Mouse (Mus musculus) induced T-regulatory cell, adult 2 months (primary cell): ENCODE results near the gene Actn3.

Source experiments
- DNase-seq: peaks from one replicate; pipeline ENCODE4 v3.0.0-alpha.2; 2012; ENCODE audit warnings: low read depth

Gene Actn3

GRCm38 (mm10) chr19:4859081-4859480 lies 18.6 kb downstream of the Actn3 start:
- DNase-seq = no peak

- no peak for DNase-seq
These were observed 21.8 kb downstream of the Actn3 start for GRCm38 (mm10) chr19:4855951-4856350.

GRCm38 (mm10) chr19:4855470-4855820 lies 22.3 kb downstream of the Actn3 start:
- no peak for DNase-seq

DNA sequence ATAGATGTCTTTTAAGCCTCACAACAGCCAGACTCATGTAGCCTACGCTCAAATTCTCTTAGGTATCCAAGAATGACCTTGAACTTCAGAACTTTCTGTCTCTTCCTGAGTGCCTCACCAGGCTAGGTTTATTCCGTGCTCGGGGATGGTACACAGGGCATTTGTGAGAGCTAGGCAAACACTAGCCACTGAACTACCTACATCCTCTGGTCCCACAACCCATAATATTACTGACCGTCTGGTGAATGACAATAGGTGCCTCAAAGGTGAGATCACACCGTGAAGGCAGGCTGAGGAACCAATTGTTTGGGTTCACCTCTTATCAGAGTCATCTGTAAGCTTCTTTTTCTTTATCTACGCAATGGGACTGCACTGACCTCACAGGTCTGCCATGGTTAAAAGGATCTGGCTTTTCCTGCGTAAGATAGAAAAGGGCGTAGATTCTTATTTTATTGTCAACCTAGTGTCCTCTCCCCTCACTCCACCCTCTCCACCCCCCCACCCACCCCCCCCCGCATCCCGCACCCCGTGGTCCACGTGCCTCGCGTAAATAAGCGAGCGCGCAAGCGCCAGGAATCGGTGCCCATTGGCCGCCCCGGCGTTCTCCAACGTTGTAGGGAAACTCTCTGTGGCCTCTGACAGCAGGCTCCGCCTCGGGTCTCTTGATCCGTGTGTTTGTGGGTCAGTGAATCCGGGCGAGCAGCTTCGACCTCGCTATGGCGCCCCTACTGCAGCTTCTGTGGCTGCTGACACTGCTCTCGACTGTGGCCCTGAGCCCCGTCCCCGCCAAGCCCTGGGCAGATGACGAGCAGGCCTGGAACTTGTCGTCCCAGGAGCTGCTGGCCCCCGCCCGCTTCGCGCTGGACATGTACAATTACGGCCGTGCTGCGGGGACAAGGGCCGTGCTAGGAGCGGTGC lies 22.9 kb downstream of the Actn3 start, which contains the start of gene Ctsf:
Gene Ctsf (plus strand): TSS at position 579 of the 918 bp plus-strand sequence.
- peak; percentile 42 for DNase-seq

- no peak for DNase-seq
These were observed 27.4 kb downstream of the Actn3 start for GRCm38 (mm10) chr19:4850281-4850680.

DNA sequence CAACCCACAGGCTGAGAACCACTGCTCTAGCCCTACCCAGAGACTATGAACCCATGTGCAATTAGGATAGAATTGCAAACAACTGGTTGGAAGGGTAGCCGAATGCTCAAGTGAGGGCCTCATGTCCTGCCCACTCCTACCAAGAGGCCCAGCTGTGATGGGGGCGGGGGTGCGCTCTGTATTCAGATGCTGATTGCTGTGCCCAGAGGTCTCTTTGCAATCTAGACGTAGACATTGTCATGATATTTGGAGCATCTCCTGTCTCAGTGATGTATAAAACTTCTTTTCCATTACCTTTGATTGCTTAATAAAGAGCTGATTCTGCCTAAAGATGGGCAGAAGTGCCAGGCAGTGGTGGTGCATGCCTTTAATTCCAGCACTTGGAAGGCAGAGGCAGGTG lies 27.9 kb downstream of the Actn3 start:
- no peak for DNase-seq

GRCm38 (mm10) chr19:4847490-4847889 lies 30.2 kb downstream of the Actn3 start:
- DNase-seq = peak; percentile 75

DNA sequence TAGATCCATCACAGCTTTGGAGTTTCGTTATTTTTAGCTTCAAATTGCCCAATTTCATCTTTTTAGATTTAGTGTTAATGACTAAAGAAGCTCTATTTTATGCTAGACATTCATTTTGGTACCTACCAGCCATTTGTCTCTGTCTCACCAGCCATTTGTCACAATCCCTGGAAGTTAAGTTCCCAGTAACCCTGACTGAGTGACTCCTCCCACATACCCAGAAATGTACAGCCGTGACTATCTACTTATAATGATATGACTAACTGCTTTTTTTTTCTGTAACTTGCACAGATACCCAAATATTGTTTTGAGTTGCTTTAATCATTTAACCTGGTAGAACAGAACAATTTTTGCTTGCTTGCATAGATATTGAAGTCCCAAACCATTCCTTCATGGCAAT lies 31.9 kb downstream of the Actn3 start:
- peak; percentile 17 for DNase-seq

- DNase-seq = peak; percentile 70
These were observed 35.1 kb downstream of the Actn3 start for GRCm38 (mm10) chr19:4842611-4843010.

DNA sequence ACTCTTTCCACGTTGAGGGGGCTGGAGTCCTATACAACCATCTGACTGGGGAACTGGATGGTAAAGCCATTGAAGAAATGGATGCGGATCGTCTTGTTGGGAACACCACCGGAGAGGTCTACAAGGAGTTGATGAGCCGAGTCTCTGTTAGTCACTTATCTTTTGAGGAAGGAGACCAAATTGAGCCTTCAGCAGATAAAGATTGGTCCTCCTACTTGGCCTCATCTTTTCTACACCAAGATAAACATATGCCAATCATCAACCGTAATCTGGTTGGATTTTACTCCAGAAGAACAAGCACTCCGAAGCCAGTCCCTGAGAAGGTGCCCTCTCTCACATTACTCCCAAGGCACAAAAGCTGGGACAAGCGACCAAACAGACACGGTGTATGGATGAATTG lies 36.9 kb downstream of the Actn3 start:
- DNase-seq = no peak

DNA sequence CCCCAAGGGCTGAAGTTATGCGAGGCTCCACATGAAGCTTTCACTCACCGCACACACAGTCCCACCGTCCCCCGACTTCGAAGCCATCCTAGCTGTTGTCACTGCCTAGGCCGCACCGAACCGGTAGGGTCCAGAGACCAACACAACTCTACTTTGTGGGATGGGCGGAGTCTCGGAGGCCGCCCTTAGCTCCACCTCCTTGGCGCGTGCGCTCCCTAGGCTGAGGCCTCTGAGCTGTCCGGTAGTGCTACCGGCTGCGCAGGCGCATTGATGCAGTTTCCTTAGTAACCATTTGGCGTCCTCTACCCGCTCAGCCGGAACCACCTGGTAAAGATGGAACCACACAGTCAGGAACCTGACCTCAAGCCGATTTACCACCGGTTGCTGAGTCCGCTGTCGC lies 38.6 kb downstream of the Actn3 start, which contains the start of the genes Ccs and Ccdc87:
Gene Ccs (minus strand): TSS at position 184 of the 400 bp plus-strand sequence.
Gene Ccdc87 (plus strand): TSS at position 218 of the 400 bp plus-strand sequence.
- peak; percentile 99 for DNase-seq

DNA sequence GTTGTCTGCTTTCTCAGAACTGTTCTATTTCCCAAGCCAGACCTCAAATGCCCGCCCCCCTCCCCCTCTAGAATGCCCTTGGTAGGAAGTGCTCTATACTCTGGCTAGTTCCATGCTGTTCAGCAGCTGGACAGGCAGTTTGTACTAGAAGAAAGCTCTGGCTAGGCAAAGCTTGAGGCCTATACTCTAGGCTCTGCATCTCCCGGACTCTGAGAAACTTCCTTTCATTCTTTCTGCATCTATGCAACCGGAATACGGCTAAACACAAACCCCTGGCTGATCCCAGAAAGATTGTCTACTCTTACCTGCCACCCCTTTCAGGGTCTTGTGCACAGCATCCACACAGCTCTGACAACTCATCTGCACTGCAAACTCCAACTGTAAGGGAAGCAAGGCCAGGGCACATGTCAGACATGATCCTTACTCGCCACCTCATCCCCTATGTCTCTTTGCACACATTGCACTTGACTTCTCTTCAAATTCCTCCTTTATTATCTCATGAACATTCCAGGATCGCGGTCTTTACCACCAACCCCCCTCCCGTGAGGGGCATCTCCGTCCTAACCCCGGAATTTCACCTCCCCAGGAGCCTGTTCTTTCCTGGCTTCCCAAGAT lies 39.1 kb downstream of the Actn3 start:
- no peak for DNase-seq

GRCm38 (mm10) chr19:4837049-4837448 lies 40.7 kb downstream of the Actn3 start:
- no peak for DNase-seq

- DNase-seq = no peak
These were observed 41.6 kb downstream of the Actn3 start for GRCm38 (mm10) chr19:4836096-4836495.

DNA sequence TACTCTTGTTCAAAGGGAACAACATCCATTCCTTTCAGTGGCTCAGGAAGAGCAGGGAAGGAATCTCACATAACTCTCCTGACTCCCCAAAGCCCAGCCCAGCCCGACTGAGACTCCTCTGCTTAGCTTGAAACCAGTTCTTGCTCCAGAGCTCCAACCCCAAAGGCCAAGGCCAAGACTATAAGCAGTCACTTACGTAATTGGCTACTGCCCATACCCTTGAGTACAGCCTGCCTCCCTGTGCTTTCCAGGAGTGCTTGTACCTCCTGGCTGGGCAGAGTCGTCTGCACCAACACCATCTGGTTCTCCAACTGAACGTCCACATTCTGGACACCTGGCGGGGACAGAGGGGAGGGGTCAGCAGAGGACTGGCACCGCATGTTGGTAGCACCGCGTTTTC lies 43.7 kb downstream of the Actn3 start:
- no peak for DNase-seq

DNA sequence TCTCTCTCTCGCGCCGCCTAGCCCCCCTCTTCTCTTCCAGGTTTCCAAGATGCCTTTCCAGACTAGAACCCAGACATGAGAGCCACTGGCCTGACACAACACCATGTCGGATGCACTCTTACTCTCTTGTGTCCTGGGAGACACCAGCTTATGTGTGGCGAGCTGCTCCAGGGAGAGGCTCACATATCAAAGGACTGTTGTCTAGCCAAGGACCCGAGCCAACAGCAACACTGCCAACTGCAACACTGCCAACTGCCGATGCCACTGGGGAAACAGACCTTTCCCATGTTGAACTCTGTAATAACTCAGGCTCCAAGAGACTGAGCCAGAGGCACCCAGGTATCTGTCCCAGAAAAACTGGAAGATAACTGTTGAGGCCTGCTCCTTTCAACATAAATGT lies 48.6 kb downstream of the Actn3 start:
- DNase-seq = no peak

DNA sequence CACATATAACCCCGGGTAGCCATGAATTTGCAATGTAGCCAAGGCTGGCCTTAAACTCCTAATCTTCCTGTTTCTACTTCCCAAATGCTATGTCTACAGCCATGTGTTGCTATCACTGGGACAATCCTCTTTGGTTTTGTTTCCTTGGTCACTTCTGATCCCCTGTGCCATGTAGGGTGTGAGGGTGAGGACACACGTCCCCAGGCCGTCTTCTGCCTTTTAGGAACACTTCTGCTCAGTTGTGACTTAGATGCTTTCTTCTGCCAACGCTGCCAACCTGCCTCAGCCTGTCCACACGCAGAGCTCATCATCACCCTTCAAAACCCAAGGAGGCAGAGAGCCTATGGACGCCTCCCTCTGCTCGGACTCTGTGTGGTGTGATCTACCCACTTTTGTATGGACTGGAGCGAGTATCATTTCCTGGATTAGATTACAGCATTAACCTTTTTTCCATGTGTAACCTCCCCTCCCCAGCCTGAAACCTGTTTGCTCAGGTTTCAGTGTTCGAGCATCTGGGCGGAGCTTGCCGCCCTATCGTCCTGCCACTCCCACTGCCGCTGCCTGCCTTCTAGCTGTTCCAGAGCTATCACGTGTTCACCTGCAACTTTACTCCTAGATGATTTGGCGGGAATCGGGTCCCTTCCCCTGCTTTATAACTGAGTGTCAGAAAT lies 49.1 kb downstream of the Actn3 start:
- no peak for DNase-seq

- no peak for DNase-seq
These were observed 56.9 kb downstream of the Actn3 start for GRCm38 (mm10) chr19:4820678-4821303.

GRCm38 (mm10) chr19:4817182-4817835 lies 60.4 kb downstream of the Actn3 start:
- DNase-seq = no peak

DNA sequence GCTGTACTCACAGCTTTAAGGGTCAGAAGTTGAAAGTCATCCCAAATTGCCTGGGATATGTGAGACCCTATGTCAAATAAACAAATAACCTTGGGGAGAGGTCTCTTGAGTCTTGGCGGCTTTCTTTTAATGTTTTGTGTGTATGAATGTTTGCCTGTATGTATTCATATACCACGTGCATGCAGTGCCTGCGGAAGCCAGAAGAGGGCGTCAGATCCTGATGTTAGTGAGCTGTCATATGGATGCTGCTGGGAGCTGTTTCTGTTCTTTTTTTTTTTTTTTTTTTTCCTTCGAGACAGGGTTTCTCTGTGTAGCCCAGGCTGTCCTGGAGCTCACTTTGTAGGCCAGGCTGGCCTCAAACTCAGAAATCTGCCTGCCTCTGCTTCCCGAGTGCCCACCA lies 64.7 kb downstream of the Actn3 start:
- DNase-seq = peak; percentile 69

- peak; percentile 54 for DNase-seq
These were observed 65.3 kb downstream of the Actn3 start for GRCm38 (mm10) chr19:4812334-4812949.
